Mouse (Mus musculus) thymus, postnatal 0 days (tissue): Measurements from ENCODE around the gene Coq7. TPM values are rescaled to one million over a fixed set of nuclear protein-coding genes. Genes with fewer than 3 reads are reported as not detected.

Experiments
- DNase-seq: peaks from one replicate; pipeline ENCODE4 v3.0.0-alpha.2; 2015; ENCODE audit warnings: low spot score
- polyA plus RNA-seq: library from polyadenylated mRNA; unstranded; fragments of >200 nt; fragmentation: Nextera tagmentation; extraction: Ambion mirVana; gene quantifications from 2 replicates; pipeline ENCODE4 v1.2.1, GENCODE M21; 2015

Gene Coq7
- polyA plus RNA-seq: 81.4 and 86.5 TPM in 2 replicates

DNA sequence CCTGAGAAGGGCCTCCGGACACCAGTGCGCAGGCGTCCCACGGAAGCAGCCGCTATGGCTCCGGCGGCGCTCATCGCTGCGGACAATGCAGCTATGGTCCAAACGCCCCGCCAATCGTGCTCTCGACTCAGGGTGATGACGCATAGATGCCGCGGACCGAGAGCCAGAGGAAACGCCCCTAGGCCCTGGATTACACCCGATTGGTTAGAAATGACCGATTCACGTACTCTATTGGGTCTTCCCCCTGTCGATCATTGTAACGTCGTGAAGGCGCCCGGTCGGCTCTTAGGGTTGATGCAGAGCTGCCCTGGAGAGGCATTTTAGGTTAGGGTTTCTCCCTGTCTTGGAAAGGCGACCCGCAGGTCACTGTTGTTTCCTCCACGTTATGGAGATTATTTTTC is at the start of gene Coq7:
Gene Coq7, minus strand, starts transcription at position 179 of the 401 bp plus-strand sequence.
- DNase-seq: peak; percentile 99

- no peak for DNase-seq
Measured at GRCm38 (mm10) chr7:118579938-118580337, 46.8 kb upstream of the Coq7 start.

- DNase-seq: no peak
Measured at GRCm38 (mm10) chr7:118578269-118578668, 45.1 kb upstream of the Coq7 start.

- DNase-seq: no peak
Measured at GRCm38 (mm10) chr7:118572039-118572438, 38.9 kb upstream of the Coq7 start.

DNA sequence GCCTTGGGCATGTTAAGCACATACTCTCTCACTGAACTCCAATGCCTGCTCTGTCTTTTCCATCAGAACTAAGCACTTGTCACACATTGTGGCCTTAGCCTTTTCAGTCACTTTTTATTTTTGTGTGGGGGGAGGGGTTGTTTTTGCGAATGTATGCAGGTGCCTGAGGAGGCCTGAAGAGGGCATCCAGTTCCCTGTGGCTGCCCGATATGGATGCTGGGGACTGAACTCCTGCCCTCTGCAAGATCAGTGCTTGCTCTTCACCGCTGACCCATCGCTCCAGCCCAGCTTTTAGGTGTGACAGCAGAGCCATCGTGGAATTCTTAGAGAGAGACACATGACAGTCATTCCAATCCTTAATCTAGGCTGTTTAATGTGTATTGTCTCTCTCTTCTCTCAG is 38.2 kb upstream of the Coq7 start:
- DNase-seq: no peak

DNA sequence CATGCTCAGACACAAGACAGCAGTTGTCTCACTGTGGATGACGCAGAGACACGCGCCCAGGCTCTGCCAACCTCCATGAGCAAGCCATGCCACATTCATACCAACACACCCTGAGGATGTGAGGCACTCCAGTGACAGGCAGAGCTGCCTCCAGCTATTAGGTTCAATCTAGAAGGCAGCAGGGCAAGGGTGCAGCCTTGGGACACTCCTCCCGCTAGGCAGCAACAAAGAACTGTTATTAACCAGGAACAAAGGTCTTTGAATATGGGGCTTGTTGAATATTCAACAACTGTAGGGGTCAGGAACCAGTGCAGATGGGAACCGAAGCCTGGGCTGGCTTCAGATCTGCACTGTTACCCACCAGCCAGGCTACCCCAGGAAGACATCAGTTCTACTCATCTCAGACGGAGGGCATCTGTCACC is 36.0 kb upstream of the Coq7 start:
- DNase-seq: peak; percentile 9

DNA sequence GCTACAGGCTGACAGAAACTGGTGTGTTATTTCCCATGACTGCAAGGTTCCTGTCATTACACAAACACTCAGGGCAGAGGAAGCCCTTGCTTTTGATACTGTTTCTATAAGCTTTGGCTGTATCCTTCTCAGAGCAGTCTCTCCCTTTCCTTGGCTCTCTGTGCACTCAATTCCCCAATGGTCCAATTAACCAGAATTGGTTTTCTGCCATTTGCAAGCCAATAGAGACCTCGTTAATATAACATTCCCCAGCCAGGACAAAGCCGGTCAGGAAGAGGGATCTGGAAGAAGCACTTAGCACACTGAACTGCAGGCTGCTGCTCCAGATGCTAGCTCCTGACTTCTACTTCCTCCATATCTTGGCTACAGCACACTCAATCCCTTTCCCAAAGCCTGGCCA is 21.1 kb upstream of the Coq7 start:
- DNase-seq: no peak

DNA sequence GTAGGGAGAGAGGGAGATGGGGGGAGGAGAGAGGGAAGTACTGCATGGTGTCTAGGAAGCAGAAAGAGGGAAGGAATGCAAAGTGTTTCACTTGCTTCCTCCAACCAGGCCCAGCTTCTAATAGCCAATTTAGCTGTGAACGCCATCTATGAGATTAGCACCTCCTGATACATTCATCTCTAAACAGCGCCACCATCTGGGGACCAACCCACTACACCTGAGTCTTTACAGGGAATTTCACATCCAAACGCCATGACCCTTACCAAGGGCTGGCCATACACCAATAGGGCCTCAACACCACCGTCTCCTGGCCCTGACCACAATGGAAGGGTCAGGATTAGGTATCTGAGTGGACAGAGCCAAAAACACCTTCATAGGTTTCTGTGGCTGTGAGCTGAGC is 20.7 kb upstream of the Coq7 start:
- DNase-seq: no peak

GRCm38 (mm10) chr7:118547451-118547850 is 14.3 kb upstream of the Coq7 start:
- peak; percentile 62 for DNase-seq

GRCm38 (mm10) chr7:118544128-118544527 is 11.0 kb upstream of the Coq7 start:
- no peak for DNase-seq

- no peak for DNase-seq
Measured at GRCm38 (mm10) chr7:118535076-118535475, 1.9 kb upstream of the Coq7 start.

GRCm38 (mm10) chr7:118534326-118534725 is 1.2 kb upstream of the Coq7 start:
- DNase-seq: no peak

GRCm38 (mm10) chr7:118532519-118533177 is 508 bp downstream of the Coq7 start:
- peak; percentile 97 for DNase-seq

GRCm38 (mm10) chr7:118526967-118527366 is 6.2 kb downstream of the Coq7 start:
- no peak for DNase-seq

GRCm38 (mm10) chr7:118522077-118522476 is 11.1 kb downstream of the Coq7 start:
- no peak for DNase-seq

DNA sequence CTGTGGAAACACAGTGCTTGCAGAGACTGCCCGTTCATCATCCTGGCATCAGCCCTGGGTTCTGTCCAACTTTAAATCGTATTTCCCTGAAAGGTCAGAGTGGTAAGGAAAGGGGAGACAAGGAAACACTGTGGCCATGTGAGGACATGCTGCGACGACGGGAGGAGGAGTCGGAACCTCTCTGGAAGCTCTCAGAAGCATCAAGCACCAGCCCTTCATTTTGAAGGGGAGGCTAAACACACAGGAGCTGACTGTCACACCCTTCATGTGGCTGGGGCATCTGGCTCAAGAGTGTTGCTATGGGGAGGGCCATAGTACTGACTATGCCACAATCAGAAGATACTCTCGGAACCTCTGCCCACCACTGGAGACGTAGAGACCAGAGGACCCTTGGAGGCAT is 13.5 kb downstream of the Coq7 start:
- DNase-seq: no peak

DNA sequence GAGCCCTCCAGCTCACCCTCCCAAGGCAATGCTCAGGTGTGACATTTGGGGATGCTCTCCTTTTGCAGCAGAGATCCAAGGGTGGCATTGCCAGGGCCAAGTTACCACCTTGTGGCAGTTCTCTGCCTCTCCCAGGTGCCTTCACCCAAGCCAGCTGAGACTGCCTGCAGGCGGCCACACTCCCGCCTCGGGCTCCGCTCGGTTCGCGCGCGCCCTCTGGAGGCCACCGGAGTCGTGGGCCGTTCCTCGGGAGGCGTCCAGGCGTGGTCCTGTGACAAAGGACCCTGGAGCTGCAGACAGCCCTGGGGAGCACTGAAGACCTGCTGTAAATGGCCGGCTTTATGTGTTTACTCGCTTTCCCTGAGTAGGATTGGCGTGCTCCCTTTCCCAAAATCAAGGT is 14.5 kb downstream of the Coq7 start:
- DNase-seq: peak; percentile 80

GRCm38 (mm10) chr7:118517819-118518218 is 15.3 kb downstream of the Coq7 start:
- DNase-seq: no peak

GRCm38 (mm10) chr7:118508556-118508955 is 24.6 kb downstream of the Coq7 start:
- no peak for DNase-seq

- no peak for DNase-seq
Measured at GRCm38 (mm10) chr7:118503844-118504243, 29.3 kb downstream of the Coq7 start.

- no peak for DNase-seq
Measured at GRCm38 (mm10) chr7:118502333-118502732, 30.8 kb downstream of the Coq7 start.

DNA sequence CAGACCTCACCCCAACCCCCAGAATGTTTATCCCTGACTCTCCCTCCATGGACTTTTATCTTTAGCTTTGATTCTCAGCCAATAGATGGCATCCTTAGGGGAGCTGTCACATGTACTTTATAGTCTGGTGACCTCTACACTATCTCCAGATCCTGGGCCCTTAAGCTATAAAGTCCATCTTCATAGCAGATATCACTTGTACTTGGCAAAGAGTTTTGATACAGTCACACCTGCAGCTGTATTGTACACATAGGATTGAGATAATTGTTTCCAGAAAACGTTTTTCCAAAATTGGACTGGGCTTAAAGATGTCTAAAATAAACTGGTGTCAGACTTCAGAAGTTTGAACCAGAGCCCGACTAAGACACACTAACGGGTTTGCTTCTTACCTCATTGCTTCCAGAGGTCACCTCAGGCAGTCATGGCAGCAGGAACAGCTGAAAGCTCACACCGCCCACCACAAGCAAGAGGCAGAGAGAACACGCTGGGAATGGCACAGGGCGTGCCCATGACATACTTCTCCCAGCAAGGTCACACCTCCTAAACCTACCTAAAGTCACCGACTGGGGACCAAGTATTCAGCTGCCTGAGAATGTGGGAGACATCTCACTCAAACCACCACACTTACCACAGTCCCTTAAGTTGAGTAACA is 33.2 kb downstream of the Coq7 start:
- DNase-seq: no peak
